Mouse (Mus musculus) R1 (cell line): ENCODE results near the gene Erg.
A peak's percentile ranks its signal among the peaks of the same experiment; 100 is the strongest.

Experiments
- DNase-seq: peaks from one replicate; pipeline ENCODE4 v3.0.0-alpha.2; 2018; ENCODE audit warnings: low read depth, low spot score

The Erg gene

GRCm38 (mm10) chr16:95487606-95488351, 98.6 kb downstream of the Erg start:
- no peak for DNase-seq

GRCm38 (mm10) chr16:95481176-95481575, 105.2 kb downstream of the Erg start:
- DNase-seq: no peak

GRCm38 (mm10) chr16:95478558-95478957, 107.8 kb downstream of the Erg start:
- no peak for DNase-seq

- no peak for DNase-seq
Measured at GRCm38 (mm10) chr16:95475041-95475440, 111.4 kb downstream of the Erg start.

GRCm38 (mm10) chr16:95473946-95474345, 112.4 kb downstream of the Erg start:
- no peak for DNase-seq

GRCm38 (mm10) chr16:95472771-95473170, 113.6 kb downstream of the Erg start:
- DNase-seq: no peak

- no peak for DNase-seq
Measured at GRCm38 (mm10) chr16:95469262-95470139, 116.9 kb downstream of the Erg start.

- no peak for DNase-seq
Measured at GRCm38 (mm10) chr16:95467893-95468292, 118.5 kb downstream of the Erg start.

- DNase-seq: peak; percentile 31
Measured at GRCm38 (mm10) chr16:95466548-95466947, 119.8 kb downstream of the Erg start.

- no peak for DNase-seq
Measured at GRCm38 (mm10) chr16:95464609-95465008, 121.8 kb downstream of the Erg start.

GRCm38 (mm10) chr16:95463796-95464195, 122.6 kb downstream of the Erg start:
- DNase-seq: no peak

GRCm38 (mm10) chr16:95461941-95462340, 124.5 kb downstream of the Erg start:
- no peak for DNase-seq

- no peak for DNase-seq
Measured at GRCm38 (mm10) chr16:95460336-95460735, 126.1 kb downstream of the Erg start.

GRCm38 (mm10) chr16:95459325-95459691, 127.1 kb downstream of the Erg start:
- no peak for DNase-seq

GRCm38 (mm10) chr16:95458590-95459324, 127.6 kb downstream of the Erg start:
- DNase-seq: no peak

- DNase-seq: no peak
Measured at GRCm38 (mm10) chr16:95457006-95457405, 129.4 kb downstream of the Erg start.

- no peak for DNase-seq
Measured at GRCm38 (mm10) chr16:95455896-95456295, 130.5 kb downstream of the Erg start.

GRCm38 (mm10) chr16:95455461-95455860, 130.9 kb downstream of the Erg start:
- DNase-seq: no peak

GRCm38 (mm10) chr16:95452411-95452810, 134.0 kb downstream of the Erg start:
- no peak for DNase-seq

- DNase-seq: no peak
Measured at GRCm38 (mm10) chr16:95449361-95449725, 137.1 kb downstream of the Erg start.

GRCm38 (mm10) chr16:95448643-95449360, 137.6 kb downstream of the Erg start:
- no peak for DNase-seq

- no peak for DNase-seq
Measured at GRCm38 (mm10) chr16:95447896-95448295, 138.5 kb downstream of the Erg start.
